Mouse (Mus musculus) spleen, embryonic (tissue): ENCODE measurements at regions not wholly inside any gene's neighbourhood (a gene's known extent, or its start where the extent isn't known, plus 50 kb on each side); places are given as distances from the start of the nearest gene placed in this dataset.

Experiments
- CTCF ChIA-PET: fragments of 350-600 bp; sonication (Branson Sonifier 250); formaldehyde crosslinking; loops from one replicate; lab custom pipeline; 2022; lab: Charles Lee

DNA sequence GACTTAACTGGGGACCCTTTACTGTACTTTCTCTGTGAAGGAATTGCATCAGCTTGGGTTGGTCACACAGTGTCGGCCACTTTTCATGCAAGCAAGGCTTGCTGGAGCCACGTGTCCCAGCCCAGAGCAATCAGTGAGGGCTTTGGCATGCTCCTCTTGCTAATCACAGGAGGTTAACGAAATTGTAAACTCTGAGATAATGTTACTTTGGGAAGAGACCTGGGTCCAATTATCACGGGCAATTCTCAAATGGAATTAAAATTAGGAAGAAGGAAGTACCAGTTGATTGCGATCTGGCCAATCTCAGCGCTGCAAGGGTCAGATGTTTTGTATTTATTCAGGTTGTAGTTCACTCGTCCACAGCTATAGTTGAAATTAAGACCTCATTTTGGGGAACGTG lies 153.2 kb downstream of the Dusp6 start:
- CTCF ChIA-PET = no interaction called here

DNA sequence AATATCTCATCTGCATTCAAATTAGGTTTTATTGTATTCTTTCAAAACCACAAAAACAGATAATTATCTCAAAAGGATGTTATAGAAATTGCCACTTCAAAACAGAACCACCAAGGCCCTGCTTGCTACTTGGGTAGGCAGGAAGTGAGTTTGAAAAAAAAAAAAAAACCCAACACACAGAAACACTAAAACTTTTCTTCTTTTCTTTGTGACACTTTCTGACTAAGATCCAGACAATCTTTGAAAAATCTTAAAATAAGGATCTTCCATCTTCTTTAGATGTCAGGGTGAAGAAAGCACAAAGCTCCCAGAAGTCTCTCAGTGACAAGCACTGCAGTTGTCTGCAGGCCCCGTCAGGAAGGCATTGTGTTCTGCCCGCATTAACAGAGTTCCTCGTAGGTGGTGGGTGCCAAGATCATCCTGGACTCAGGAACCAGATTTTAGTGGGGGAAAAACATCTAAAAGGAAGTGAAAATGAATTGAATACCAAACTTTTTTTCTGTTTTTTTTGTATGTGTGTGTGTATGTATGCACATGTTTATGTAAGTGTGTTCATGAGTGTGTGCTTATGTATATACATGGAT lies 154.0 kb downstream of the Dusp6 start:
- CTCF ChIA-PET = no interaction called here

DNA sequence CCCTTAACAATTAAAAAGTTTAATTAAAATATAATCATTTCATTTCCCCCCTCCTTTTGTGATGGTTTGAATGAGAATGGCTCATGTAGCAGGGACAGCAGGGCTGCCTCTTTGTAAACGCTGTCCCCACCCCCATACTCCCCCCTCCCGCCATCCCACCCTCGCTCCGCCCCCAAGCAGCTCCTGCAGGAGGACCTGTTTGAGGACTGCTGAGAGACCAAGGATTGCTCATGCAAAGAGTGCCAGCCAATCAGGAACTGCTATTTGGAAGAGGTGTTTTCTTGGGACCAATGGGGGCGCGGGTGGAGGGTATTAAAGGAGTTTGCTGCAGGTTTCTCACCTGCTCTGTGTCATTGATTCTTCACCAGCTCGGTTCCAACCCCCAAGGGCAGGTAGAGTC lies 154.6 kb downstream of the Dusp6 start:
- CTCF ChIA-PET = no interaction called here

GRCm38 (mm10) chr10:99418497-99418896 lies 155.5 kb downstream of the Dusp6 start:
- CTCF ChIA-PET = no interaction called here

DNA sequence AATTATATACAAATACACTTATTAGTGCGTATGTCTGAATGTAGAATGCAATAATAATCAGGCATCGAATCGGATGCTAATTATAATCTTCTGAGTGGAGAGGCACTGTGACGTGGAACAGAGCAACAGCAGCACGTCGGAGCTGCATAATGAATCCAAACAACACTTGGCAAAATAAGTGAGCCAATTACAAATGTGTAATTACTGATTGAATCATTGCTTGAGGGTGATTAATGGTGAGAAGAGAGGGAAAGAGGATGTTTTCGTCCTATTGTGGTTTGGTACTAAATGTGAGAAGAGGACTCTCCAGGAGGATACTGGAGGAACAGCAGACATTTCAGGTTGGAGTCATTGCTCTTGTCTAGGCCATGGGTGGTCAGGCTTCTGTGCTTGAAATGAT lies 156.5 kb downstream of the Dusp6 start:
- CTCF ChIA-PET = no interaction called here

DNA sequence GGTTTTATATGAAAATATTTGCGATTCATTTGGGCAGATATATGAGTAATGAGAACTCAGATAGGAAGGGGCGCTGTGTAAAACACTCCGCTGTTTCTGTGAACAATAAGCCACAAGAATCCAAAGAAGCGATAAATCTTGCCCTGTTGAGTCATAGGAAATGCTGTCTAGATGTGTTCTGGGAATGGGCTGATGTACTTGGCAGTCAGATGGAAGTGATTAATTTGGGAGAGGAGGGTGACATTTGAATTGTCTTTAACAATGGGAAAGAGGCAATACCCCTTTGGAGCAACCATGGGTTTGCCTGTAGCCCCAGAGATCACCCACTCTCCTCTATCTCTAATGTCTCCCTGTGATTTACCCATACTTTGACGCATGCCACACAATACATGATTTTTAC lies 160.4 kb downstream of the Dusp6 start:
- CTCF ChIA-PET = no interaction called here

DNA sequence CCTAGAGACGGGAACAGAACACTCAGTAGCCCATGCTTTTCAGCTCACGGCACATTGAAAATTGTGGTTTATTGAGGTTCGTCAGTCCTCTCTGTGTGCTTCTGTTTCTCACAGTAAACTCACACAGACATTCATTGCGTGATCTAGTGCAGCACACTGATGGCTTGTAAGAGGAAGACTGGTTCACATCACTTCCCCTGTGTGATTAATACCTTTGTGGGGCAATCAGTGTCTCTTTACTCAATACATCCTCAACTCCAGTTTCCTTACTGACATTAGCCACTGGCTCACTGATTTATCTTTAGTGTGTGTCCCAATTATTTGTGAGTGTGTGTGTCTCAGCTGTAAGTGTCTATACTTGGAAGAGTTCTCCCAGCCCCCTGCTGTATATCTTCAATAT lies 162.2 kb downstream of the Dusp6 start:
- CTCF ChIA-PET = no interaction called here

- CTCF ChIA-PET = no interaction called here
Observed at GRCm38 (mm10) chr10:99430175-99430574, 167.1 kb downstream of the Dusp6 start.

- CTCF ChIA-PET = interaction anchor here (0.6 kb wide), 1 partner anchor 1121 kb away, joined by 7 read pairs; no protein-coding TSS in a partner anchor
Observed at GRCm38 (mm10) chr10:99430669-99431561, 167.9 kb downstream of the Dusp6 start.

DNA sequence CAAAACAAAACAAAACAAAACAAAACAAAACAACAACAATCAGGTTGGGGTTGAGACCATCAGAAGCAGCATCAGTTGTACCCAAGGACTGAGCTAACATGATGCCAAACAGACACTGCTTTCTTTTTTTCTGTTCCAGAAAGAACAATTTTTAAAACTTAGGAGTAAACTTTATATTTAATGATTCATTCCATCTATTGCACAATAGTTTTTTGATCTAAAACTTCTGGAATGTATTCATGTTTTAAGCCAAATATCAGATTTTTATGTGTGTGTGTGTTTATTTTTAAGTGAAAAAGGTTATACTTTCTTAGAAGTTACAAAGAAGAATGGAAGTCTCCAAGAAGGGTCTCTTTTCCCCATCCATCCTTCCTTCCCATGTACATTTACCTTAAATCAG lies 174.0 kb downstream of the Dusp6 start:
- CTCF ChIA-PET = no interaction called here

GRCm38 (mm10) chr10:99440169-99440568 lies 177.1 kb downstream of the Dusp6 start:
- CTCF ChIA-PET = no interaction called here

- CTCF ChIA-PET = no interaction called here
Observed at GRCm38 (mm10) chr10:99441014-99441413, 178.0 kb downstream of the Dusp6 start.

DNA sequence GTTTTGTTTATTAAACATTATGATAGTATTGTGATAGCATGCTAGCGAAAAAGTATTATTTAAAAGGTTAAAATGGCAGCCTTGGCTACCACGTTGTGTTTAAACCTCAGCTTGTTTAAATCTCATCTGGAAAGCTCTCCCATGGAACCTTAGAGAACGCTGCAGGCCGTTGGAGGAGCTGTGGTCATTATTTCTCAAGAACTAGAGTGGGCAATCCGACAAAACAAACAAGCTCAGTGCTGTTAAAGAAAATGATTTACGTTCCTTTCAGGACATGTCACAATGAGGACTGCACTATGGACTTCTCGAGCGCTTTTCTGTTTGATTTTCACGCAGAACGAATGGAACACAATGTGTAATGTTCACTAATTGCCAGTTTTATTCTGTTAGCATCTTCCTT lies 178.9 kb downstream of the Dusp6 start:
- CTCF ChIA-PET = no interaction called here

DNA sequence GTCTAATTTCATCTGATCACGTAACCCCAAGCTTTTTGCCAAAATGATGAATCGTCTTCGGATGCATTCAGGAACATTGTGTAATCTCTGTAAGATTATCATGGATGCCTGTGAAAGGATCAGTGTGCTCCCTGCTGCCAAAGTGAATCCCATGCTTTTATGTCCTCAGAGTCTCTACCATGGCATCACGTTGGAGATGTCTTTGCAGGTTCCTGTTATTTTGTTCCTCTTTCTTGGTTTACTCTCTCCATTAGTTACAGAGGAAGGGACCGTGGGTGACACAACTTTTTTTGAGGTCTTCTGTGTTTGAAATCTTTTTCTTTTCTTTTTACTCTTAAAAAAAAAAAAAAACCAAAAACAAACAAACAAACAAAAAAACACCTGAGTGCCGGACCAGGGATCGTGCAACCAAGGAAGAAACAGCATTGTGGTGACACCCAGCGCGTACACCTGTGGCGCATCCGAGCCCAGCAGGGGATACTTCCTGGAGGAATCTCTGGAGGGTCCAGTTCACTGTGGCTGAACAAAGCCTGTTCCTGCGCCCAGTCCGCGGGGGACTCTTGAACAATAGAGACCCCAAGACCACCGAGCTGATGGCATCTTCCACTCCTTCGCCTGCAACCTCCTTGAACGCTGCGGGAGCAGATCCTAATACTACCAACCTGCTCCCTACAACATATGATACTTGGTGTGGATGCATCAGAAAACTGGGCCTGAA lies 180.6 kb downstream of the Dusp6 start:
- CTCF ChIA-PET = no interaction called here

- CTCF ChIA-PET = interaction anchor here (0.5 kb wide), 1 partner anchor 54 kb away, joined by 3 read pairs; no protein-coding TSS in a partner anchor
Observed at GRCm38 (mm10) chr10:99450714-99451625, 187.9 kb downstream of the Dusp6 start.

DNA sequence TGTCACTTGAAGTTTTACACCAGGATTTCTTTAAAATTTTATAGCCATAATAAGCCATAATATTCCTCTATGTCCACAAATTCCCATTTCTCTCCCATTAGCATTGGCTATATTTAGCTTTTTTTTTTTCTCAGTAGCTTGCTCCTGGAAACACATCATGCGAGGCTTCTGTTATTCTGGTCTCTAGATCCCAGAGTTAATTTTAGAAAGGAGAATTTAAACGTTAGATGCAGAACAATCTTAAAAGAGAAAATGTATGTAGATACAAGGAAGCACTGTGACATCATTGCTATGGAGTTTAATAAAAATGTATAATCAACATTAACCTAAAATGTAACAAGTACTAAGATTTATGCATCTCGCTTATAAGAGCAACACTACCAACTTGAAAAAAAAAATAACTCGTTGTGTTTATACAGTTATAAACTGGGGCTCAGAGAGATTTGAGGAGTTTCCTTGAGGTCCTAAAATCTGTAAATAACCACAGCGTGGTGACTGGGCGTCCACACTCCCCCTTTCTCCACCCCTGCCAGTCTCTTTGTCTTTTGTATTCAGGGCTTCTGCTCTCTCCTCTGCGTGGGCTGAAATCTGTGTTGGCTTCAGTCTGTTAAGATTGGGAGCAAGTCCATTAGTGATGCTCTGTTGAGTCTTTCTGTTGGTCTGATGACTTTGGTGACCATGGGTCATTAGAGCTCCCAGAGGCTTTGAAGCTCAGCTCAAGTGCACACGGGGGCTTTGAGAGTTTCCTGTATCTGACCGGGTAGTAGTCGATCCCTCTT lies 188.8 kb downstream of the Dusp6 start:
- CTCF ChIA-PET = interaction anchor here (0.6 kb wide), 1 partner anchor 475 kb away, joined by 3 read pairs; no protein-coding TSS in a partner anchor

- CTCF ChIA-PET = interaction anchor here (0.6 kb wide), 1 partner anchor 293 kb away, joined by 9 read pairs; no protein-coding TSS in a partner anchor
Observed at GRCm38 (mm10) chr10:99456180-99456579, 193.1 kb downstream of the Dusp6 start.

GRCm38 (mm10) chr10:99458047-99458446 lies 195.0 kb downstream of the Dusp6 start:
- CTCF ChIA-PET = no interaction called here

- CTCF ChIA-PET = no interaction called here
Observed at GRCm38 (mm10) chr10:99459171-99459660, 196.2 kb downstream of the Dusp6 start.

GRCm38 (mm10) chr10:99459823-99460361 lies 196.9 kb downstream of the Dusp6 start:
- CTCF ChIA-PET = no interaction called here
